Mouse (Mus musculus) layer of hippocampus, adult 2 months (tissue): ENCODE measurements around the gene Irak3. TPM values are rescaled to one million over a fixed set of nuclear protein-coding genes. Genes with fewer than 3 reads are reported as not detected.
"Not testable (repeated sequence)": the region's sequence is repeated elsewhere in the genome, so short reads cannot be mapped to it uniquely, and the experiment has no call there.

Experiments used
- DNase-seq, 2 experiments: peaks; one replicate each; pipeline ENCODE4 v3.0.0; 2022; ENCODE audit warnings: low spot score in 2 of 2
- H3K27ac ChIP-seq: fragments of 200-600 bp; 2 replicates; pipeline ENCODE4 v1.8.1; 2022
- H3K4me3 ChIP-seq: fragments of 200-600 bp; 2 replicates; pipeline ENCODE4 v1.8.1; 2022; ENCODE audit warnings: mild to moderate bottlenecking
- CTCF ChIP-seq: fragments of 200-600 bp; conservative IDR thresholded peaks from 2 replicates; pipeline ENCODE4 v1.8.1; 2022; ENCODE audit warnings: antibody characterized with exemption, mild to moderate bottlenecking, moderate library complexity
- total RNA-seq, 2 experiments: library from RNA; stranded (reverse); gene quantifications; 2 replicates each; pipeline ENCODE4 v1.2.3; 2021

Gene Irak3
- total RNA-seq, 2 experiments from 2014 or later: 0.49 to 0.61 TPM

DNA sequence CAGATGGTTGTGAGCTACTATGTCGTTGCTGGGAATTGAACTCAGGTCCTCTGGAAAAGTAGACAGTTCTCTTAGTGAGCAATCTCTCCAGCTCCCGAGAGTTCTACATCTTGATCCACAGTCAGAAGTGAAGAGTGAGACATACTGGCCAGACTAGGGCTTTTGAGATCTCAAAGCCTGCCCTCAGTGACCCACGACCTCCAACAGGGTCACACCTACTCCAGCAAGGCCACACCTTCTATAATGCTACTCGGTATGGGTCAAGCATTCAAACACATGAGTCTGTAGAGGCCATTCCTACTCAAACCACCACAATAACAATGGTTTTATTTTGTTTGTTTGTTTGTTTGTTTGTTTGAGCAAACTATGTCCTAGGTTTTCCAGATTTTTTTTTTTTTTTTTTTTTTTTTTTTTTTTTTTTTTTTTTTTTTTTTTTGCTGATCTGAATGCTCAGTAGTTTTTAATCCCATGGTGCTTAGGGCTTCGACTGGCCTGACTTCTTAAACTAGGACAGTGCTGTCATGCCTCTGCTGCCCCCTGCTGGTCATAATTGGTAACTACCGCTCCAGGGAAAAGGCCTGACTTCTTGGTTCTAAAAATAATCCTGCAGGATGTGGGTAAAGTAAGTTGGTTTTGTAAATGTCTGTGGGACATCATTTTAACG is 77.0 kb downstream of the Irak3 start:
- TF ChIP-seq CTCF: peak; percentile 86
- Histone ChIP-seq H3K27ac (no peak overlapping the region), H3K4me3 (no peak overlapping the region)
- DNase-seq: peak; percentile 85 to 93

DNA sequence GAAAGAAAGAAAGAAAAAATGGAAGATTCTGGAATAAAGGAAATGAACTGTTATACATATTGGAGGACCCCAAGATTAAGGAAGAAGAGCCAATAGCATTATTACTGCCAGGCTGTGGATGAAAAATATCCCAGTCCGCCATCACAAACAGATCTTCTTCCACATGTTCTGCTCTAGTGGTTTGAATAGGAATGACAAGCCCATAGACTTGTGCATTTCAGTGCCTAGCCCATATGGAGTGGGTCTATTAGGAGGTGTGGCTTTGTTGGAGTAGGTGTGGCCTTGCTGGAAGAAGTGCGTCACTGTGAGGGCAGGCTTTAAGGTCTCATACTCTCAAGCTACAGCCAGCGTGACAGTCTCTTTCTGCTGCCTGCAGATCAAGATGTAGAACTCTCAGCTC is 78.2 kb downstream of the Irak3 start:
- no peak for DNase-seq
- TF ChIP-seq CTCF: peak; percentile 43

DNA sequence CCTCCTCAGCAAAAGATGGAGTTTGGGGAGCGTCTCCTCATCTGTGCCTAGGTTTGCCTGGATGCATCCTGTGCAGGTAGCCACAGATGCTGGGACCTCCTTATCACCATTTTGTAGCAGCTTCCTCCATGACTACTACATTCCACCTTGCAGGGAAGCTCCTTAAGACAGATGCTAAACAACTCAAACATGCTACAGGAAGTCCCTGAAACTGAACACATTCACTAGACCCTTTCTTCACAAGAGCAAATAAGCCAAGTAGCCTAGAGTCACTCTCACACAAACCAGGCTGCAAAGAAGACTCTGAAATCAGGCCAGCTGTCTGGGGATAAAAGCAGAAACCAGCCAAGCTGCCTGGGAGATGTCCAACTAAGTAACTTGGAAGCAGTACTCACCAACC is 86.7 kb downstream of the Irak3 start:
- Histone ChIP-seq H3K4me3 (no peak overlapping the region), H3K27ac (no peak overlapping the region)

More for the DNA sequence above, 78.2 kb downstream of the Irak3 start:
- no peak overlapping the region for H3K27ac ChIP-seq
- no peak overlapping the region for H3K4me3 ChIP-seq

DNA sequence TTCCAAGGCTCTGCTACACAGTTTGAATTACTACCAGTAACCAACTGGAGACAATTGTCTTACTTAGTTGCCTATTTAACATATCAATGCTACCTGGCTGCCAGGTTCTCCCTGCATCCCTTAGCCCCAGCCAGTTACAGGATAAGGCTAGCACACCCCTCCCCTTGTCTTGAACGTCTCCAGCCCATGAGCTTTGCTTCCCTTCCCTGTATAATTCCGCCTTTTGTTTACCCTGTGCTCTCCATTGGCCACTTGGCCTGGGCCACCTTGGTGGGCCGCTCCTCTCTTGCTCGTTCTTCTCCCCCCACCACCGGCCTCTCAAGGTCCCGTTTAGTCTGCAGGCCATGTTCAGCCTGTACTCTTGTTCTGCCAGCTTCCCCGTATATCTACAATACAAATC is 87.4 kb downstream of the Irak3 start:
- no peak for TF ChIP-seq CTCF
- H3K4me3 ChIP-seq: no peak overlapping the region
- DNase-seq: no peak
- H3K27ac ChIP-seq: no peak overlapping the region

More for the DNA sequence above, 86.7 kb downstream of the Irak3 start:
- no peak for DNase-seq
- TF ChIP-seq CTCF: no peak

DNA sequence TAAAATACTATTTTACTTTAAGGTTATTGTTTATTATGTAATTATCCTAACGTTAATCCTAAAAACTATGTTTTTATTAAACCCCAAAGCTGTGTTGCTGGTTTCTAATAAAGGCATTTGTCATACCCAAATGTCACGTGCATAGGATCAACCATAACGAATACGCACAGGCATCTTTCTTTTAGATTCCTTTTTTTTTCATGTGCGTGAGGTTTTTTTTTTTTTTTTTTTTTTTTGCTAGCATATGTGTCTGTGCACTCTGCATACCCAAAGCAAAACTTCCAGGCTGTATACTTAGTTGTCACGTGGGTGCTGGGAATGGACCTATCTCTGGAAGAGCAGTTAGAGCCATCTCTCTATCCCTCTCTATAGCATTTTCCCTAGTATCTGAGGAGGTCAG is 88.0 kb downstream of the Irak3 start:
- H3K27ac ChIP-seq: no peak overlapping the region
- DNase-seq: no peak
- no peak for TF ChIP-seq CTCF
- no peak overlapping the region for H3K4me3 ChIP-seq

DNA sequence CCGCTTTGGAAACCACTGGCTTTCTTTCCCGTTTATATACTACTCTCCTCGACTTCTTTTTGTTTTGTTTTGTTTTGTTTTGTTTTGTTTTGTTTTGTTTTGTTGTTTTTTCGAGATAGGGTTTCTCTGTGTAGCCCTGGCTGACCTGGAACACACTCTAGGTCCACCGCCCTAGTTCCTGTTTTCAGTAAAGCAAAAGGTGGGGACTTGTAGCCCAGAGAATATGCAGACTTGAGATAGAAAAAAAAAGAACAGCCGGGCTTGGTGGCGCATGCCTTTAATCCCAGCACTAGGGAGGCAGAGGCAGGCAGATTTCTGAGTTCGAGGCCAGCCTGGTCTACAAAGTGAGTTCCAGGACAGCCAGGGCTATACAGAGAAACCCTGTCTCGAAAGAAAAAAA is 88.4 kb downstream of the Irak3 start:
- Histone ChIP-seq H3K27ac (peak overlapping the region; percentile 82; the same call in 1 of the 2 replicates), H3K4me3 (peak overlapping the region; percentile 87)
- not testable (repeated sequence) for DNase-seq

DNA sequence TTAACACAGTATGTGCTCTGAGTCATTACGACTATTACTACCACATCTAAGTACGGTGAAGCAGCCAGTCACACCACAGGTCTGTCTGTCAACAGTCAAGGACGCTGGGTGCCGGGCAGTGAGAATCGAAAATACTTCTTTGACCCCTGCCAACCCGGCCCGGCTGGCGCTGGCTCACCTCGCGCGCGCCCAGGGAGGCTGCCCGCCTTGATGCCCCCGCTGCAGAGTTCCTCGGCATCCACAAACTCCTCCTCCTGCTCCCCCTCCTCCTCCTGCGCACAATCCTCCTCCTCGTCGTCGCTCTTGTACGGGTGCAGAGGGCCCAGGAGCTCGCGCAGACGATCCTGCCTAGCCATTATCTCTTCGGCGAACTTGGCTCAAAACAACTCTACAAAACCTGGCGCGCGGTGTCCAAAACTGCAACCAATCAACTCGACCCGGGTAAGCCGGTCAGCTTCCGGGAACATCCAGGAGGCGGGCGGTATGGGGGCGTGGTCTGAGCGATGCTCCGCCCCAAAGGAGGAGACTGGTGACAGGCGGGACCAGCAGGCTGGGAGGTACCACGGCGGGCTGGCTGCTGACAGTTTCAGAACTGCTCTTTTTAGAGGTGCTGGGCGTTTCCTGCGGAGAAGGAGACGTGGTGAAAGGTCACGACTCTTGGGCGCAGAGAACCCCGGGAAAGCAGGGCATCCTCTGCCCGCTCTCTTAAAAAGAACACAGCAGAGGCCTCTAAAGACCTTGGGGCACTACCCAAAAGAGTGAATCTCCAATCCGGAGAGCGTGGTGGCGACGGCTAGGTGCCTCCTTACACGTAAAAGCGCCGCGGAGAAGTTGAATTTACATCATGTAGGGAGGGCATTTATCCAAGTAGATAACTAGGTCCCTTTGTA is 89.2 kb downstream of the Irak3 start, which contains the start of gene Helb:
Helb (minus strand) TSS at position 481 of the 890 bp plus-strand sequence.
- TF ChIP-seq CTCF: no peak
- Histone ChIP-seq H3K27ac (peak within 1 kb of the TSS; percentile 82), H3K4me3 (peak within 1 kb of the TSS; percentile 87)
- DNase-seq: peak; percentile 93 to 97

DNA sequence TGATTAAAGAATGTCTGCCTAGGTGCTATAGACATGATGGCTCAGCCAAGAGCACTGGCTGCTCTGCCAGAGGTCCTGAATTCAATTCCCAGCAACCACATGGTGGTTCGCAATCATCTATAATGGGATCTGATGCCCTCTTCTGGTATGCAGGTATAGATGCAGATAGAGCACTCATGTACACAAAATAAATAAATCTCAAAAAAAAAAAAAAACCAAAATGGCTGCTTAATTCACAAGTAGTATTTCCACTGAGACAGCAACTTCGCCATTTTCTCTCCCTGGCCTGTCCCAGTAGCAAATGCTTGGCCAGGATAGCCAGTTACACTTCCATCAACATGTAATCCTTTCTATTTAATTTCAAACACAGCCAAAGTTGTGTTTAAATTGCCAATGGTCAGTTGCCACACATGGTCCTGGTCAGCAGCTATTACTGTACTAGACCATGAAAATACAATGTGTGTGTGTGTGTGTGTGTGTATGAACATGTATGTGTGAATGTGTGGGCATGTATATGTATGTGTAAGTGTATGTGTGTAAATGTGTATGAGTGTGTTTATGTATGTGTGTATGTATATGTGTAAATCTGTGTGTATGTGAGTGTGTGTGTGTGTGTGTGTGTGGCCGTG is 90.1 kb downstream of the Irak3 start:
- DNase-seq: no peak
- no peak overlapping the region for H3K27ac ChIP-seq
- H3K4me3 ChIP-seq: peak overlapping the region; percentile 87
- TF ChIP-seq CTCF: peak; percentile 49

DNA sequence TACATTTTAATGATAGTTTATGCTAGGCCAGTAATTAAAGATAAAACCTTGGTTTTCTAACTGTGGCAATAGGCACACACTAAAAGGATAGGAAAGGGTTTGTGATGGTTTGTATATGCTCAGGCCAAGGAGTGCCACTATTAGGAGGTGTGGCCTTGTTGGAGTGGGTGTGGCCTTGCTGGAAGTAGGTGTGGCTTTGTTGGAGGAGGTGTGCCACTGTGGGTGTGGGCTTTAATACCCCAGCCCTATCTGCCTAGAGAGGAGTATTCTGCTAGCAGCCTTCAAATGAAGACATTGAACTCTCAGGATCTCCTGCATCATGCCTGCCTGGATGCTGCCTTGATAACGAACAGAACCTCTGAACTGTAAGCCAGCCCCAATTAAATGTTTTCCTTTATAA is 101.1 kb downstream of the Irak3 start:
- Histone ChIP-seq H3K4me3 (no peak overlapping the region), H3K27ac (no peak overlapping the region)
- DNase-seq: no peak
- no peak for TF ChIP-seq CTCF

DNA sequence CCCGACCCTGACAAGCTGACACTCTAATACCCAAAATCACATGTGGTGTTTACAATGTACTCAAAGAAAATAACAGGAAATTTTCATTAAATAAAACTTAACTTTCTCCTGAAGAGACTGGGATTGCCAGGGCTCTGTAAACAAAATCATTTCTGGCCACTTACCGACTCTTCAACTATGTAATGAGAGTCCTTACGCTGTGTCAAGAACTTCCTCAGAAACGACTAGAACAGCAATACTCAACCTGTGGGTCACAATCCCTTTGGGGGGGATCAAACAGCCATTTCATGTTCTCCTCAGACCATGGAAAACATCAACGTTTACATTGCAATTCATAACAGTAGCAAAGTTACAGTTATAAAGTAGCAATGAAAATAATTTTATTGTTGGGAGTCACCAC is 104.4 kb downstream of the Irak3 start:
- TF ChIP-seq CTCF: no peak
- H3K27ac ChIP-seq: no peak overlapping the region
- DNase-seq: no peak
- no peak overlapping the region for H3K4me3 ChIP-seq

DNA sequence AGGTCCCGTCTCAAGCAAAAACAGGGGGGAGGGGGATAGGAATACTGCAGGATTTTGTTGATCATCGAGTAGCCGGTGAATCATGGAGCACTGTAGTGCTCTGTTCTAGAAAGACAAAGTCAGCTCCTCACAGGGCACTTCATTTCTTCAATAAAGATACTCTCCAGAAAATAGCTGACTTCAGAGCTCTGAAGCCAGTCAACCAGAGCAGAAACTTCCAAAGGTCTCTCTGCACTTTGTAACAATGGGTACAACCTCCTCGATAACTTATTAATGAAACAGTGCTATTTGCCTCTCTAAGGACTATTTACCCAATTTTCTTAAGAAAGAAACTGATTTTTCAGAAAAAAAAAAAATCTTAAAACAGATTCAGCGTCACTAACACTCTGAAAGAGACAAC is 106.2 kb downstream of the Irak3 start:
- no peak for DNase-seq
- H3K27ac ChIP-seq: no peak overlapping the region
- no peak for TF ChIP-seq CTCF
- H3K4me3 ChIP-seq: no peak overlapping the region

DNA sequence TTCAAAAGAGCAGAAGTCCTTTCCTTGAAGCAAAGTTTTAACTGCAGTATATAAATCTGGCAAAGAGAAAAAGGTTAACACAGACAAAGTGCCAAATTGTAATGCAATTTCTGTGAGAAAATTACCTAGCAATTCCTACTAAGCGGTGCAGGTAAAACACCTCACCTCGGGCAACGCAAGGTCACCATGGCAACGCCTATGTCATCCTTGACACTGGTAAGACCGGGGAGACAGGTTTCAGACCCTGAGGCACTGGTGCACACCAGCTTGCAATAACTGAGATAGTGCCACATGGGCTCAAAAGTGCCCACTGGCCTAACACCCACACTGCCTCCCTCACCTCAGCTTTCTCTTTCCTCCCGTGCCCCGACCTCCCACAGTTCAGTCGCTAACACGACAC is 106.8 kb downstream of the Irak3 start:
- H3K27ac ChIP-seq: no peak overlapping the region
- DNase-seq: no peak
- no peak for TF ChIP-seq CTCF
- H3K4me3 ChIP-seq: no peak overlapping the region

DNA sequence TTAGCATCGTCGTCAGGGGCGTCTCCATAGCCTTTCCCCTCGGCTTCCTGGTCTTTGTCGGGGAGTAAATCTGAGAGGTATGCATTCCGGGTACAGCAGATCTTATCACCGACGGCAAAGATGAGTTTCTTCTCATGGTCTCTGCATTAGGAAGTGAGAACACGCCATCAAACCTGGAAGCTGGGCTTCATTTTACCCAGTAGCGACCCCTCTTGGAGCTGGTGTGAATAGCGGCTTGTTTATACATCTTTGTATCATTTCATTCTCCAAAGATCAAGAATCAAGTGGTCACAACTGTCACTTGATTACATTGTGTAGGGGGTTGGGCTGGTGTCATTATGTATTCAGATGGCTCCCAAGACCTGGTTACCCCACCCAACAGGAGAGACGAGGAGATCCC is 109.4 kb downstream of the Irak3 start:
- H3K4me3 ChIP-seq: no peak overlapping the region

More for the DNA sequence above, 109.4 kb downstream of the Irak3 start:
- H3K27ac ChIP-seq: no peak overlapping the region
- TF ChIP-seq CTCF: peak; percentile 31; the same call in 1 of the 2 replicates
- no peak for DNase-seq

Other genes starting within 250 kb of the Irak3 start
- 1 to 10 TPM; 3.8 to 4.6 TPM for gene Helb, start 89.1 kb downstream of the Irak3 start, total RNA-seq
- 10 to 100 TPM; 55.6 to 59.0 TPM for gene Tmbim4, start 540 bp downstream of the Irak3 start, total RNA-seq
- gene Llph, start 24.9 kb upstream of the Irak3 start, total RNA-seq: 10 to 100 TPM; 15.0 to 16.1 TPM